Mouse (Mus musculus) common myeloid progenitor, adult 5-6 weeks (primary cell): ENCODE measurements around the gene Ppp2r5b. TPM values are rescaled to one million over a fixed set of nuclear protein-coding genes. Genes with fewer than 3 reads are reported as not detected.
A peak's percentile ranks its signal among the peaks of the same experiment; 100 is the strongest.

ENCODE experiments used
- ATAC-seq: replicated peaks from 2 replicates; pipeline ENCODE4 v1.8.0; 2016; ENCODE audit warnings: low read depth, mild to moderate bottlenecking, moderate TSS enrichment, inconsistent platforms; ENCODE audit not compliant: poor library complexity, severe bottlenecking
- total RNA-seq: library from RNA; stranded (forward); fragments of 200-1000, 187-1606 nt; gene quantifications from 2 replicates; pipeline ENCODE4 v1.2.3, GENCODE M21; 2017

Gene Ppp2r5b
- total RNA-seq, 1 experiment from 2014 or later: 4.2 TPM

DNA sequence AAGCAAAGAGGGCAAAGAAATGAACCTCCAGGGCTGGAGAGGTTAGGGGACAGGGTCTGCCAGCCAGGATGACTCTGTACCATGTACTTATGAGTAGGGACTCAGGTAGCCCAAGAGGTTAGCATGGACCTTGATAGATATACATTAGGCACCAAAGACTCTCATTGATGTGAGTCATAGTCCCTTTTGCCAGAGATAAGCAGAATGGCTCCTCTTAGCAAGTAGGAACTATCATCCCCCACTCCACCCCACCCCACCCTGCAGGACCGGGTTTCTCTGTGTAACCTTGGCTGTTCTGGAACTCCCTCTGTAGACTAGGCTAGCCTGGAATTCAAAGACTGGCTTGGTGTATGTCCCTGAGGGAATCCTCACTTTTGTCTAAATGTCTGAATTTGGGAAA, 4.5 kb upstream of the Ppp2r5b start:
- no peak for ATAC-seq

DNA sequence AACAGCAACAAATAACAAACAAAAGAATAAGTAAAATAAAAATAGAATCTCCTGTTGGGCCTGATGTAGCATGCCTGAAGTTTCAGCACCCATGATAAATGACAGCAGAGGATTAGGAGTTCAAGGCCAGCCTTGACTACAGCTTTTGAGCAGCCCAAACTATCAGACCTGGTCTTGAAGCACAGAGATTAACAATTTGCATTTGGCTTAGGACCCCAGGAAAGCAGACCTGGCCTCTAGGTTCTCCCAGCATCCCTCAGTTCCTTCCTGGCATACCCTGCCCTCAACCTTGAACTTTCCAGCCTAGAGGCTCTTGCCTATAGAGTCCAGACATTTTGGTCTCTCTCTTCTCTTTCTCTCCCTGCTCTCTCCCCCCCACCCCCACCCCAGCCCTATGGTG, 3.1 kb upstream of the Ppp2r5b start:
- ATAC-seq: no peak

DNA sequence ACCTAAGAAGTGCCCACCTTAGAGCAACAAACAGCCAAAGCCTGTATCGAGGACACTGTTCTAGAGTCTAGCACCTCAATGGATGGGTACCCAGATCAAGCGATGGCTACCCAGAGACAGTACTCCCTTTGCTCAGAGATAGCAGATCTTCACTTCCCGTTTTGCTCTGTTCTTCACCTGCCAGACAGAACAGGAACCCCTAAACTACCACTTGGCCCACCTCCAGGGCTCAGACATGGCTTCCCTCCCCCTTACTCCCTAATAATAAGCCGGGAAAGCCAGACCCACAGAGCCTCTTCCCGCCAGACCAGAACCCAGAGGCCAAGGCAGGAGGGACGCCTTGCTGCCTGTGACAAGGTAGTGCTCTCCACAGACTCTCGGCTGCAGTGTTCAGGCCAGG, 1.2 kb upstream of the Ppp2r5b start:
- ATAC-seq: no peak

DNA sequence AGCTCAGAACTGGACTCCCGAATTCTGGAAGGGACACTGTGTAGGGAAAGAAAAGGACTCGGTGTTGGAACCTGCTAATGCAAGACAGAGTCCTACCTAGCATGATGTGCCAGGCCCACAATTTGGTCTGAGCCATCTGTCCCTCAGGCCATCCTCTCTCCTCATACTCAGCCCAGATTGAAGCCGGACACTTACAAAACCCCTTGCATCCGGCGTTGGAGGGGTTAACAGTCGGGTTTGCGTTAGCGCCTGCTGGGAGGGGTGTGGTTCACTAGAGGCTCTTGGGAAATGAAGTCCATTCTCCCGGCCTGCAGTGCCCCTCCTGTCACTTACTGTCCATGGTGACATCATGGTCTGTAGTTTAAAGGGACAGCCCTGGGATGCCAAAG, 375 bp upstream of the Ppp2r5b start:
- ATAC-seq: peak; percentile 92

GRCm38 (mm10) chr19:6234337-6235083, 1.2 kb downstream of the Ppp2r5b start:
- no peak for ATAC-seq

DNA sequence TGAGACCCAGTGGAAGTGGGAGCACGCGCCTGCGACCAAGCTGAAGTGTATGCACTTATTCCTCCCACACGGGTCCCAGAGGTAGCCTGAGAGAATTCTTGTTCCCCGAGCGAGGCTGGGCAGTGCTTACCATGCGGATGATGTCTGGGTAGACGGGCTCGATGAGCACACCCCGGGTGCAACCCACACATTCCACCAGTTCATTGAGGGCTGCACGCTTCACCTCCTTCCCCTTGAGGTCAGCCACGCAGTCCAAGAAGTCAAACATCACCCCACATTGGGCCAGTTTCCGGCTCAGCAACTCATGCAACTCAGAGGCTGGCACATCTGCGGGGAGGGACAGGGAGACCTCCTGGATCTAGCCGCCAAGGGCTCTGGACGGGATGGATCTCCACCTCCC, 2.0 kb downstream of the Ppp2r5b start:
- no peak for ATAC-seq

DNA sequence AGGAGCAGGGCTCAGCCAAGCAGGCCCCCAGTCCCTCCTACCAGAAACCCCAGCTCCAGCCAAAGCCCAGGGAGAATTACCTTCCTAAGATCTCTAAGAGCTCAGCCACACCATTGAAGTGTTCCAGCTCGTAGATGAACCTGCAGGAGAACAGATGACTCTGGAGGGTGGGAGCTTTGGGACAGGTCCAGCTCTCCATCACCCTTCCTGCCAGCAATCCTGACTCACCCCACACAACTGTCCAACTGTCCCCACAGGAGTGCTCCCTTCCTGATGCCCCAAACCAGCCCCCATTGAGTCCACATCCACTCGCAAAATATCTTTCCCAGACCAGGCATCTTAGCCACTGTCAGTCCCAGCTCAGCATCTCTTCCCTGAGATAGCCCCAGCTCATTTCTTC, 4.6 kb downstream of the Ppp2r5b start:
- ATAC-seq: no peak

DNA sequence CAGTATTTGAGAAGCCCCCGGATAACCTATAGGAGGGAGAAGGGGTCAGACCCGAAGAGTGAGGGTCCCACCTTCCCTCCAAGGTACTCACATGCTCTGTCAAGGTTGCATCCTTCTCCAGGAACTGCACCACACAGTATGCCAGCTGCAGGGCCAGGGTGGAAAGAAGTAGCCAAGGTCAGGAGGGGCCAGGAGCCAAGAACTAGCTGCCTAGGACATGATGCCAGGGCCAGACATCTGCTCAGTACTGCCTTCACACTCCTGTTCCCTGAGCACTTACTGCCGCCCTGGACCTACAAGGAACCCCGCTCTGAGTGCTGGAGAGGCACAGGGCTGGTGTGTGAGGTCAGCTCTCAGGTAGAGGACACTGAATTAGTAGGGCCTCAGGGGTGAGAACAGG, 5.3 kb downstream of the Ppp2r5b start:
- ATAC-seq: no peak

DNA sequence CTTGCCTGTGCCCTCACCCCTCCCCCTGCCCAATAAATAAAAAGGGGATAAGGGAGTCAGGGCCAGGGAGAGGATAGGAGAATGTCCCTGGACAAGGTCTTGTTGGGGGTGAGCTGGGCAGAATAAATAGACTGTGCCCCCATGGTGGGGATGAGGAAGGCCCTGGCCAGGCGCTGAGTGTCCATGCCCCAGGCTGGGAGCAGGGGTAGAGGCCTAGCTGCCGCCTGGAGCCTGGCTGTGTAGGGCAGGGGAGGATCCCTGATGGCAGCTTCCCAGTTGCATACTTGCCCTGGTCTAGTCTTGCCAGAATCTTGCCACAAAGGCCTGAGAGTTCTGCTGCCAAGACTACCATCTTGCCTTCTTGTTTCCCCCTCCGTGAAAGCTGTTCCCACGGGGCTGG, 7.8 kb downstream of the Ppp2r5b start:
- ATAC-seq: no peak

DNA sequence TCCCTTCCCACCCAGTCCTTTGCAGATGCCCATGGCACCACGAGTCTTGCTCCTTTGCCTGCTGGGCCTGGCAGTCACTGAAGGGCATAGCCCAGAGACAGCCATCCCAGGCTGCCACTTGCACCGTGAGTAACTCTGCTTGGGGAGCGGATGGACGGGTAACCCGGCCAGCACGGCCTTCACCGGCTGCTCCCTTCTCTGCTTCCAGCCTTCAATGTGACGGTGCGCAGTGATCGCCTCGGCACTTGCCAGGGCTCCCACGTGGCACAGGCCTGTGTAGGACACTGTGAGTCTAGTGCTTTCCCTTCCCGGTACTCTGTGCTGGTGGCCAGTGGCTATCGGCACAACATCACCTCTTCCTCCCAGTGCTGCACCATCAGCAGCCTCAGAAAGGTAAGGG, 8.9 kb downstream of the Ppp2r5b start:
- no peak for ATAC-seq

DNA sequence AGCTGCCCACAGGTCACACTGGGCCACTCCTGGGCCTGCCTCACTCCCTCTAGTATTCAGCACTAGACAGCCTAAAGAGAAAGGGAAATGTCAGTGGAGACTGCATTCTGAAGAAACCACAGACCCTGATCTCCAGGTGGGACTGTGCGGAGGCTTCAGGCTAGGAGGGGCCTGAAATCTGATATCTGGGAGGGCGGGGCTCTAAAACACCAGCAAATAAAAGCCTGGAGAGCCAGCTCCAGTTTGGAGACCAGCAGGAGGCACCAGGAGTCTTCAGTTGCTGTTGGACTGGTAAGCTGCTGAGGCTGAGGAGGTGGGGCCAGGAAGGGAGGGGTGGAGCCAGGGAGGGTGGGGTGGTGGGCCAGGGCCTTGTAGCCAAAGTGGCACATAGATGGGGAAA, 9.5 kb downstream of the Ppp2r5b start, which contains the start of gene Gpha2:
Gpha2 (plus strand) TSS at position 246 of the 400 bp plus-strand sequence.
- 0 out of 2 replicates have a peak, but pooled peaks have one; percentile 19 for ATAC-seq

DNA sequence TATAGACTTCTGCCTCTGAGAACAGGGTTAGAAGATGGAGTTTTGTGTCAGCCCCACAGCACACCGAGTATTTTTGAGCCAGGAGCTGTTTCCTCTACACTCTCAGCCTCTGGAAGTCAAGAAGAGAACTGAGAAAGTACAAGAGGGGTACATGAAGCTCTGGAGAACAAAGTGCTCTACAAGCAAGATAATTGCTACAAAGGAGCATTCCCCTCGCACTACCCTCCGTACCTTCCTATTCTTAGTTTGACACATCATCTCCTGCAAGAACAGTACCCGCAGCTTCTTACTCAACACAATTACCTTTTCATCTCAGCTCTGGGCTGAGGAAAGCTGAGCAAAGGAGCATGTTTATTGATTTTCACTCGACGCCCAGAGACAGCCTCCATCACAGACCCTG, 17.1 kb downstream of the Ppp2r5b start:
- ATAC-seq: no peak

DNA sequence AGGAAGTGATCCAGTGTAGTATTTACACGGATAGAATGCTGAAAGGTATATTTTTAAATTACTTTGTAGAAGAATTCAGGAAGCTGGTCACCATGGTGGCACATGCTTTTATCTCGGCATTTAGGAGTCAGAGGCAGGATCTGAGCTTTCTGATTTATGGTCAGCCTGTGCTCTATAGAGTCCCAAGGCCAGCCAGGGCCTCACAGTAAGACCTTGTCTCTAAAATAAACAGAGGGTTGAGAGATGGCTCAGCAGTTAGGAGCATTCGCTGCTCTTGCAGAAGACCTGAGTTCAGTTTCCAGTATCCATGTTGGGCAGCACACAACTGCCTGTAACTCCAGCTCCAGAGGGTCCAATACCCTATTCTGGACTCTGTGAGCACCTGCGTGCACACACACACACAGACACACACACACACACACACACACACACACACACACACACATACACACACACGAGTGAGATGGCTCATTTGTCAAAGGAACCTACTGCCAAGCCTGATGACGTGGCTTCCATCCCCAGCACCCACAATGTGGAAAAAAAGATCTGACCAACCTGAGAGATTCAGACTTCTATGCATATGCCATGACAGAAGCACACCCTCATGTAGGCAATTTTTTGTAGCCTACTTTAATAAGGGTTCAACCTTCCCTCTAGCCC, 19.5 kb downstream of the Ppp2r5b start:
- no peak for ATAC-seq

DNA sequence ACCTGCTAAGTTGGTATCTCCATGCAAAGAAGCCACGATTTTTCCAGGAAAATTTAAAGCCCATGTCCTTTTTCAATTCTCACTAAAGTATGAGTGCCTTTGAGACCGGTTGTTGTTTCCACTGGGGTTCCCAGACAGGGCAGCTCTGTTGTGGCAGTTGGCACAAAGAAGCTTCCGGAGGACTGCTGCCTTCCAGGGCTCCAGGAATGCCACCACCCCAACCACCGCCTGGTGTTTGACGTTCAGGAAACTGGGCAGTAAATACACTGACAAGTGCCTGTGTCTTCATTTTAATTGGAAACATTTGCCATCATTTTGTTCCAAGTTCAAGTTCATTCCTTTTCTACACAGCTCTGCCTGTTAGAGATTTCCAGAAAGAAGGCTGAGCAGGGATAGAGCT, 29.0 kb downstream of the Ppp2r5b start:
- no peak for ATAC-seq

DNA sequence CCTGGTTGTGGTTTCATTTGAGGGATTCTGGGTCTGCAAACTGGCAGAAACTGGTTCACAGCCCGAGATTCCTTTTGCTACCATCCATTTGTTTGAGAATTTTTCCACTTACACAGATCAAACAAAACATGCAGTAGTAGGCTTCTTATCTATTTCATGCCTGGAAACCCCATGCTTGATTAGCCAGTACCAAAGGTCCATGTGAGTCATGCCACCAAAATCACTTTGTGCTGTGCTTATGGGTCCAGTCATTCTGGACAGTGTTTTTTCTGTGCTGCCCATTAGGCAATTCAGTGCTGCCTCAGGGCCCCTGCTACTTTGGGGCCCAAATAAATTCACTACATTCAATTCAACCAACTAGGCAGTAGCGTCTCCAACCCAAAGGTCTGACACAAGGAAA, 31.4 kb downstream of the Ppp2r5b start:
- no peak for ATAC-seq

GRCm38 (mm10) chr19:6184131-6184530, 51.5 kb downstream of the Ppp2r5b start, which contains the start of gene Majin:
TSS of gene Majin (plus strand) at chr19:6184388.
- ATAC-seq: no peak

DNA sequence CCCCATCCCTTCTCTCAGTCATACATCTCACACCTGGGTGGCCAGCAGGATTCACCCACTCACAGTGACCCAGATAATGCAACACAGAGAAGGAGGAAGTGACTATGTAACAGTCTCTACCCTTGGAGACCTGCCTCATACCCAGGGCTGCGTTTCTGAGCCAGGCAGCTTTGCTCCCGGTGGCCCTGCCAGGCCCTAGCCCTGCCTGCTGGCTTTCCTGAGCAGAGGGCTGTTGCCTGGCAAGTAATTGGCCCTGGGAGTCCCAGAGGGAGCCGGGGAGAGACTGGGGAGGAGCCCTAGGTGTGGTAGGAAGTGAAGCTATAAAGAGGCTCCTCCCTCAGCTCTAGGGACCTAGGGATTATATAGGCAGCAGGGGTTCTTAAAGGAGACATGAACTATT, 53.1 kb downstream of the Ppp2r5b start:
- peak; percentile 29; the same call in 1 of the 2 replicates for ATAC-seq

- 0 out of 2 replicates have a peak, but pooled peaks have one; percentile 45 for ATAC-seq
Measured at GRCm38 (mm10) chr19:6181629-6182028, 54.0 kb downstream of the Ppp2r5b start.

DNA sequence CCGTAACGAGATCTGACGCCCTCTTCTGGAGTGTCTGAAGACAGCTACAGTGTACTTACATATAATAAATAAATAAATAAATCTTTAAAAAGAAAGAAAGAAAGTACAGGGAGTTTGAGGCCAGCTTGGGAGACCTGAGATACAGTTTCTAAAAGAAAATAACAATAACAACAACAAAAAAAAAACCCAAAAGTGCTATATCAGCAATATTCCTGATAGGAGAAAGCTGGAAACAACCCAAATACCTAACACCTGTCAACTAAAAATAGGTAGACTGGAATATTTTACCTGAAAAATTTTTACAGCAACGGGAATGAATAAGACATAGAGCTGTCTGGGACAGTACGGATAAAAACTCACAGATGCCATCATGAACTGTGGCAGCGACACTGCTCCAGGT, 56.9 kb downstream of the Ppp2r5b start:
- ATAC-seq: no peak
